Mouse (Mus musculus) lung, postnatal 4 days (tissue): ENCODE results near the gene Btbd9.

Experiments
- DNase-seq, 2 experiments: peaks; one replicate each; pipeline ENCODE4 v3.0.0; 2021

Gene Btbd9

GRCm38 (mm10) chr17:30598300-30598699 lies 22.0 kb upstream of the Btbd9 start:
- DNase-seq, result no peak

- no peak for DNase-seq
Measured at GRCm38 (mm10) chr17:30597786-30598185, 21.5 kb upstream of the Btbd9 start.

- no peak for DNase-seq
Measured at GRCm38 (mm10) chr17:30594846-30595245, 18.6 kb upstream of the Btbd9 start.

GRCm38 (mm10) chr17:30594407-30594806 lies 18.1 kb upstream of the Btbd9 start:
- DNase-seq, result no peak

GRCm38 (mm10) chr17:30590417-30591198 lies 14.3 kb upstream of the Btbd9 start:
- peak; percentile 56 to 79 for DNase-seq

- no peak for DNase-seq
Measured at GRCm38 (mm10) chr17:30583258-30584001, 7.1 kb upstream of the Btbd9 start.

GRCm38 (mm10) chr17:30582313-30582712 lies 6.0 kb upstream of the Btbd9 start:
- DNase-seq, result no peak

GRCm38 (mm10) chr17:30581201-30581600 lies 4.9 kb upstream of the Btbd9 start:
- DNase-seq, result no peak

GRCm38 (mm10) chr17:30580781-30581180 lies 4.5 kb upstream of the Btbd9 start:
- DNase-seq, result no peak

- DNase-seq, result no peak
Measured at GRCm38 (mm10) chr17:30576946-30577345, 658 bp upstream of the Btbd9 start.

- DNase-seq, result no peak
Measured at GRCm38 (mm10) chr17:30575121-30575904, 975 bp downstream of the Btbd9 start.

- no peak for DNase-seq
Measured at GRCm38 (mm10) chr17:30574783-30575075, 1.6 kb downstream of the Btbd9 start.

- DNase-seq, result peak; percentile 52 to 73
Measured at GRCm38 (mm10) chr17:30573990-30574782, 2.1 kb downstream of the Btbd9 start.

GRCm38 (mm10) chr17:30570971-30571370 lies 5.3 kb downstream of the Btbd9 start:
- peak; percentile 47 to 67 for DNase-seq

- peak; percentile 64 to 72 for DNase-seq
Measured at GRCm38 (mm10) chr17:30570173-30570572, 6.1 kb downstream of the Btbd9 start.

GRCm38 (mm10) chr17:30568473-30568872 lies 7.8 kb downstream of the Btbd9 start:
- no peak for DNase-seq

- no peak for DNase-seq
Measured at GRCm38 (mm10) chr17:30564971-30565370, 11.3 kb downstream of the Btbd9 start.

- DNase-seq, result no peak
Measured at GRCm38 (mm10) chr17:30564407-30564806, 11.9 kb downstream of the Btbd9 start.

GRCm38 (mm10) chr17:30563484-30564075 lies 12.7 kb downstream of the Btbd9 start:
- no peak for DNase-seq

- no peak for DNase-seq
Measured at GRCm38 (mm10) chr17:30562770-30563169, 13.5 kb downstream of the Btbd9 start.

GRCm38 (mm10) chr17:30559536-30559935 lies 16.8 kb downstream of the Btbd9 start:
- DNase-seq, result peak; percentile 71 to 83

GRCm38 (mm10) chr17:30558623-30559022 lies 17.7 kb downstream of the Btbd9 start:
- DNase-seq, result no peak
